Mouse (Mus musculus) stomach, postnatal 0 days (tissue): ENCODE measurements around the gene Tmprss13. TPM values are rescaled to one million over a fixed set of nuclear protein-coding genes. Genes with fewer than 3 reads are reported as not detected.

Source experiments
- ATAC-seq: fragments of 200-750 bp; cut with Nextera tagmentation; 2 replicates; pipeline ENCODE4 v1.8.0; 2017; ENCODE audit not compliant: low FRiP score, low TSS enrichment
- DNase-seq: peaks from one replicate; pipeline ENCODE4 v3.0.0-alpha.2; 2016; ENCODE audit warnings: low spot score
- H3K27ac ChIP-seq: fragments of 300-500 bp; sonication (generic); replicated peaks from 2 replicates; pipeline ENCODE4 v1.5.1; 2014; ENCODE audit warnings: mild to moderate bottlenecking, control low read depth
- H3K27me3 ChIP-seq: fragments of 300-500 bp; sonication (generic); 2 replicates; pipeline ENCODE4 v1.6.1; 2014; ENCODE audit warnings: low read length; ENCODE audit not compliant: control insufficient read depth, insufficient read depth
- H3K36me3 ChIP-seq: fragments of 300-500 bp; sonication (generic); 2 replicates; pipeline ENCODE4 v1.6.1; 2014; ENCODE audit warnings: low read length, mixed read lengths; ENCODE audit not compliant: control insufficient read depth, insufficient read depth
- H3K4me1 ChIP-seq: fragments of 300-500 bp; sonication (generic); replicated peaks from 2 replicates; pipeline ENCODE4 v1.6.1; 2014; ENCODE audit warnings: antibody characterized with exemption; ENCODE audit not compliant: control insufficient read depth, insufficient read depth
- H3K4me2 ChIP-seq: fragments of 300-500 bp; sonication (generic); replicated peaks from 2 replicates; pipeline ENCODE4 v1.6.1; 2014; ENCODE audit warnings: low read depth, mild to moderate bottlenecking, control low read depth, moderate library complexity
- H3K4me3 ChIP-seq: fragments of 300-500 bp; sonication (generic); 2 replicates; pipeline ENCODE4 v1.5.1; 2014; ENCODE audit warnings: low read depth, low read length, control low read depth
- H3K9ac ChIP-seq: fragments of 300-500 bp; sonication (generic); 2 replicates; pipeline ENCODE4 v1.6.1; 2014; ENCODE audit warnings: mild to moderate bottlenecking, low read length, control low read depth, mixed read lengths
- H3K9me3 ChIP-seq: fragments of 300-500 bp; sonication (generic); 2 replicates; pipeline ENCODE4 v1.6.1; 2016; ENCODE audit warnings: low read length; ENCODE audit not compliant: control insufficient read depth
- CTCF ChIP-seq: IDR thresholded peaks from 2 replicates; pipeline ENCODE4 v1.5.1; 2016; ENCODE audit warnings: antibody characterized with exemption, low read depth, mild to moderate bottlenecking, moderate library complexity
- EP300 ChIP-seq: optimal IDR thresholded peaks from 2 replicates; pipeline ENCODE3; 2016; ENCODE audit warnings: antibody characterized with exemption
- WGBS: fragments of 180-500 bp; shearing (Covaris S2); extraction: QIAGEN DNeasy Blood & Tissue Kit; methylation state at CpG from one replicate; pipeline ENCODE4 v1.1.7; 2014; 5-methylcytosine and 5-hydroxymethylcytosine counted together
- polyA plus RNA-seq: library from polyadenylated mRNA; unstranded; fragments of >200 nt; fragmentation: Nextera tagmentation; extraction: Ambion mirVana; gene quantifications from 2 replicates; pipeline ENCODE4 v1.2.1, GENCODE M21; 2015

Gene Tmprss13
- polyA plus RNA-seq: 33.1 and 33.6 TPM in 2 replicates

- Histone ChIP-seq H3K4me2 (peak within 1 kb of the TSS; percentile 34), H3K36me3 (no peaks in the 10 kb centered on the region), H3K27me3 (no peaks in the 10 kb centered on the region), H3K4me3 (peak within 1 kb of the TSS; percentile 21), H3K27ac (peak within 1 kb of the TSS; percentile 71), H3K9me3 (no peaks in the 10 kb centered on the region), H3K9ac (peak within 1 kb of the TSS; percentile 38), H3K4me1 (peaks cover 5% of the 10 kb centered on the region; the same call in 1 of the 2 replicates)
- ATAC-seq (peak; percentile 45; the same call in 1 of the 2 replicates), DNase-seq (peak; percentile 42)
- no peak for TF ChIP-seq CTCF
- no peak for TF ChIP-seq EP300
- WGBS: 21% methylated on average over 14 of the region's 14 CpGs
Measured at GRCm38 (mm10) chr9:45318855-45319254, at the start of gene Tmprss13. Gene Tmprss13, plus strand, starts transcription at chr9:45319100.

- peaks cover 3% of the 10 kb centered on the region; the same call in 1 of the 2 replicates for H3K27me3 ChIP-seq
- H3K27ac ChIP-seq: no peak overlapping the region
- no peaks in the 10 kb centered on the region for H3K36me3 ChIP-seq
- no peaks in the 10 kb centered on the region for H3K9me3 ChIP-seq
- DNase-seq (no peak), ATAC-seq (no peak)
- TF ChIP-seq CTCF (no peak), EP300 (no peak)
- no peak overlapping the region for H3K4me2 ChIP-seq
- no peaks in the 10 kb centered on the region for H3K4me1 ChIP-seq
- no peak overlapping the region for H3K4me3 ChIP-seq
- WGBS: 44% methylated on average over 5 of the region's 5 CpGs
- H3K9ac ChIP-seq: no peak overlapping the region
Measured at GRCm38 (mm10) chr9:45272213-45272612, 46.7 kb upstream of the Tmprss13 start.

- 74% methylated on average over 4 of the region's 4 CpGs for WGBS
- DNase-seq (no peak), ATAC-seq (no peak)
- Histone ChIP-seq H3K27me3 (peaks cover 3% of the 10 kb centered on the region; the same call in 1 of the 2 replicates), H3K4me3 (no peak overlapping the region), H3K27ac (no peak overlapping the region), H3K36me3 (no peaks in the 10 kb centered on the region), H3K9ac (no peak overlapping the region), H3K4me1 (no peaks in the 10 kb centered on the region), H3K4me2 (no peak overlapping the region), H3K9me3 (no peaks in the 10 kb centered on the region)
- TF ChIP-seq EP300 (no peak), CTCF (no peak)
Measured at GRCm38 (mm10) chr9:45274218-45274617, 44.7 kb upstream of the Tmprss13 start.

GRCm38 (mm10) chr9:45274635-45275034 is 44.3 kb upstream of the Tmprss13 start:
- ATAC-seq: no peak
- 94% methylated on average over 2 of the region's 2 CpGs for WGBS
- H3K4me1 ChIP-seq: no peaks in the 10 kb centered on the region
- no peak overlapping the region for H3K9ac ChIP-seq
- TF ChIP-seq EP300 (no peak), CTCF (no peak)
- no peak overlapping the region for H3K4me2 ChIP-seq
- H3K27ac ChIP-seq: no peak overlapping the region
- no peak for DNase-seq
- H3K36me3 ChIP-seq: no peaks in the 10 kb centered on the region
- no peaks in the 10 kb centered on the region for H3K9me3 ChIP-seq
- H3K4me3 ChIP-seq: no peak overlapping the region
- peaks cover 3% of the 10 kb centered on the region; the same call in 1 of the 2 replicates for H3K27me3 ChIP-seq

- no peak for TF ChIP-seq EP300
- TF ChIP-seq CTCF: no peak
- DNase-seq: no peak
- ATAC-seq: no peak
- Histone ChIP-seq H3K27ac (no peak overlapping the region), H3K36me3 (no peaks in the 10 kb centered on the region), H3K4me3 (no peak overlapping the region), H3K27me3 (no peaks in the 10 kb centered on the region), H3K9me3 (no peaks in the 10 kb centered on the region), H3K4me2 (no peak overlapping the region), H3K9ac (no peak overlapping the region), H3K4me1 (no peaks in the 10 kb centered on the region)
- WGBS: 76% methylated on average over 3 of the region's 3 CpGs
Measured at GRCm38 (mm10) chr9:45280059-45280458, 38.8 kb upstream of the Tmprss13 start.

GRCm38 (mm10) chr9:45280891-45281290 is 38.0 kb upstream of the Tmprss13 start:
- Histone ChIP-seq H3K36me3 (no peaks in the 10 kb centered on the region), H3K27me3 (no peaks in the 10 kb centered on the region), H3K4me3 (no peak overlapping the region), H3K27ac (no peak overlapping the region), H3K9ac (no peak overlapping the region), H3K4me2 (no peak overlapping the region), H3K4me1 (no peaks in the 10 kb centered on the region), H3K9me3 (no peaks in the 10 kb centered on the region)
- 87% methylated on average over 3 of the region's 3 CpGs for WGBS
- TF ChIP-seq EP300: no peak
- no peak for TF ChIP-seq CTCF
- ATAC-seq (no peak), DNase-seq (no peak)
